Mouse (Mus musculus) myocyte (in vitro differentiated cells): Measurements from ENCODE around the gene Pcp4l1. TPM values are rescaled to one million over a fixed set of nuclear protein-coding genes. Genes with fewer than 3 reads are reported as not detected.

Experiments
- H3K27me3 ChIP-seq: one replicate; pipeline ENCODE4 v1.6.1; 2011; ENCODE audit not compliant: control insufficient read depth, insufficient read depth, insufficient read length
- H3K36me3 ChIP-seq: one replicate; pipeline ENCODE4 v1.6.1; 2011; ENCODE audit not compliant: control insufficient read depth, insufficient read depth
- H3K4me2 ChIP-seq: one replicate; pipeline ENCODE4 v1.6.1; 2011; ENCODE audit warnings: low read depth, control low read depth
- H3K4me3 ChIP-seq: one replicate; pipeline ENCODE4 v1.5.1; 2011; ENCODE audit warnings: mild to moderate bottlenecking, control low read depth, moderate library complexity
- H3K79me2 ChIP-seq: one replicate; pipeline ENCODE4 v1.6.1; 2011; ENCODE audit not compliant: control insufficient read depth, insufficient read depth
- H3ac ChIP-seq: one replicate; pipeline ENCODE4 v1.6.1; 2011; ENCODE audit not compliant: control insufficient read depth, insufficient read length
- CEBPB ChIP-seq: IDR thresholded peaks from 2 replicates; pipeline ENCODE4 v1.6.1; 2011; ENCODE audit warnings: mild to moderate bottlenecking, moderate library complexity; ENCODE audit not compliant: poor library complexity, insufficient read depth, severe bottlenecking
- E2F4 ChIP-seq: IDR thresholded peaks from one replicate; pipeline ENCODE4 v1.6.1; 2011; ENCODE audit warnings: mild to moderate bottlenecking, control low read depth, moderate library complexity; ENCODE audit not compliant: insufficient read depth
- MAX ChIP-seq: IDR thresholded peaks from one replicate; pipeline ENCODE4 v1.6.1; 2011; ENCODE audit warnings: low read depth, mild to moderate bottlenecking, control low read depth
- MYOD1 ChIP-seq, 3 experiments: IDR thresholded peaks; one replicate each; pipeline ENCODE4 v1.6.1; 2011; ENCODE audit warnings: control low read depth in 2 of 3, low read depth in 2 of 3, mild to moderate bottlenecking in 2 of 3, moderate library complexity in 1 of 3; ENCODE audit not compliant: insufficient read length in 2 of 3, control insufficient read depth in 1 of 3
- MYOG ChIP-seq, 3 experiments: IDR thresholded peaks; one replicate each; pipeline ENCODE4 v1.6.1; 2011; ENCODE audit warnings: control low read depth in 2 of 3, low read depth in 2 of 3, mild to moderate bottlenecking in 2 of 3; ENCODE audit not compliant: insufficient read length in 2 of 3, control insufficient read depth in 1 of 3, insufficient read depth in 1 of 3
- POLR2A ChIP-seq: IDR thresholded peaks from one replicate; pipeline ENCODE4 v1.6.1; 2011; ENCODE audit warnings: low read depth, mild to moderate bottlenecking, control low read depth, moderate library complexity; ENCODE audit not compliant: insufficient read length
- POLR2AphosphoS2 ChIP-seq: IDR thresholded peaks from one replicate; pipeline ENCODE4 v1.6.1; 2011; ENCODE audit warnings: low read depth, control low read depth; ENCODE audit not compliant: insufficient read length
- REST ChIP-seq: IDR thresholded peaks from one replicate; pipeline ENCODE4 v1.6.1; 2011; ENCODE audit warnings: mild to moderate bottlenecking, control low read depth, moderate library complexity; ENCODE audit not compliant: insufficient read depth, insufficient read length
- SRF ChIP-seq: IDR thresholded peaks from one replicate; pipeline ENCODE4 v1.6.1; 2011; ENCODE audit warnings: low read depth; ENCODE audit not compliant: control insufficient read depth, insufficient read length
- TCF12 ChIP-seq: IDR thresholded peaks from one replicate; pipeline ENCODE4 v1.6.1; 2011; ENCODE audit warnings: mild to moderate bottlenecking, control low read depth; ENCODE audit not compliant: poor library complexity, insufficient read depth, severe bottlenecking
- TCF3 ChIP-seq: IDR thresholded peaks from one replicate; pipeline ENCODE4 v1.6.1; 2011; ENCODE audit warnings: low read depth, control low read depth; ENCODE audit not compliant: insufficient read length
- USF1 ChIP-seq: IDR thresholded peaks from one replicate; pipeline ENCODE4 v1.6.1; 2011; ENCODE audit warnings: low read depth, mild to moderate bottlenecking, control low read depth, moderate library complexity
- polyA plus RNA-seq: library from polyadenylated mRNA; unstranded; fragments of >200 nt; fragmentation: generic; extraction: Trizol; gene quantifications from one replicate; pipeline ENCODE4 v1.2.1, GENCODE M21; 2012; ENCODE audit warnings: missing spikeins

The Pcp4l1 gene
- polyA plus RNA-seq, 1 experiment = 0.05 TPM

GRCm38 (mm10) chr1:171165629-171166345 is 30.3 kb downstream of the Pcp4l1 start:
- H3K4me2 ChIP-seq = no peak overlapping the region
- no peak for TF ChIP-seq CEBPB
- no peak for TF ChIP-seq POLR2A
- TF ChIP-seq POLR2AphosphoS2 = no peak
- TF ChIP-seq MYOG (IDR thresholded peaks at IDR 0.05; ENCODE audit: control insufficient read depth in 1 of 3, insufficient read depth in 1 of 3, insufficient read length in 2 of 3, low read depth in 2 of 3) = no peak
- no peak for TF ChIP-seq E2F4
- TF ChIP-seq TCF12 = no peak
- TF ChIP-seq REST = no peak
- no peak for TF ChIP-seq USF1
- TF ChIP-seq MAX = no peak
- no peak for TF ChIP-seq TCF3
- TF ChIP-seq SRF = no peak
- TF ChIP-seq MYOD1 (IDR thresholded peaks at IDR 0.05; ENCODE audit: control insufficient read depth in 1 of 3, insufficient read length in 2 of 3, low read depth in 2 of 3) = no peak

GRCm38 (mm10) chr1:171164258-171164657 is 31.8 kb downstream of the Pcp4l1 start:
- no peak overlapping the region for H3K4me2 ChIP-seq
- no peaks in the 10 kb centered on the region for H3K27me3 ChIP-seq
- H3K36me3 ChIP-seq = no peaks in the 10 kb centered on the region
- H3K4me3 ChIP-seq = no peak overlapping the region
- no peak overlapping the region for H3ac ChIP-seq
- H3K79me2 ChIP-seq = no peaks in the 10 kb centered on the region
- TF ChIP-seq MYOG (IDR thresholded peaks at IDR 0.05; ENCODE audit: control insufficient read depth in 1 of 3, insufficient read depth in 1 of 3, insufficient read length in 2 of 3, low read depth in 2 of 3) (no peak), TCF3 (no peak), MAX (no peak), SRF (no peak), POLR2AphosphoS2 (no peak)

More at GRCm38 (mm10) chr1:171165629-171166345, 30.3 kb downstream of the Pcp4l1 start:
- no peak overlapping the region for H3ac ChIP-seq
- no peaks in the 10 kb centered on the region for H3K27me3 ChIP-seq
- no peaks in the 10 kb centered on the region for H3K79me2 ChIP-seq
- H3K36me3 ChIP-seq = no peaks in the 10 kb centered on the region
- H3K4me3 ChIP-seq = no peak overlapping the region

- Histone ChIP-seq H3K36me3 (no peaks in the 10 kb centered on the region), H3K27me3 (no peaks in the 10 kb centered on the region), H3K4me3 (no peak overlapping the region), H3ac (no peak overlapping the region), H3K79me2 (no peaks in the 10 kb centered on the region), H3K4me2 (no peak overlapping the region)
- TF ChIP-seq E2F4 = no peak
- TF ChIP-seq USF1 = no peak
- TF ChIP-seq CEBPB = no peak
- no peak for TF ChIP-seq POLR2AphosphoS2
- TF ChIP-seq TCF3 = no peak
- TF ChIP-seq MAX = no peak
- TF ChIP-seq TCF12 = no peak
- TF ChIP-seq REST = no peak
- TF ChIP-seq MYOD1 (IDR thresholded peaks at IDR 0.05; ENCODE audit: control insufficient read depth in 1 of 3, insufficient read length in 2 of 3, low read depth in 2 of 3) = no peak
- TF ChIP-seq SRF = no peak
- TF ChIP-seq POLR2A = no peak
- TF ChIP-seq MYOG (IDR thresholded peaks at IDR 0.05; ENCODE audit: control insufficient read depth in 1 of 3, insufficient read depth in 1 of 3, insufficient read length in 2 of 3, low read depth in 2 of 3) = no peak
Measured at GRCm38 (mm10) chr1:171162526-171162925, 33.5 kb downstream of the Pcp4l1 start.

- TF ChIP-seq MAX = no peak
- TF ChIP-seq USF1 = no peak
- TF ChIP-seq SRF = no peak
- TF ChIP-seq TCF3 = no peak
- no peak for TF ChIP-seq MYOD1 (IDR thresholded peaks at IDR 0.05; ENCODE audit: control insufficient read depth in 1 of 3, insufficient read length in 2 of 3, low read depth in 2 of 3)
- no peak for TF ChIP-seq CEBPB
- no peak for TF ChIP-seq E2F4
- no peak for TF ChIP-seq POLR2A
- TF ChIP-seq MYOG (IDR thresholded peaks at IDR 0.05; ENCODE audit: control insufficient read depth in 1 of 3, insufficient read depth in 1 of 3, insufficient read length in 2 of 3, low read depth in 2 of 3) = no peak
- TF ChIP-seq REST = no peak
- TF ChIP-seq POLR2AphosphoS2 = no peak
- TF ChIP-seq TCF12 = no peak
- Histone ChIP-seq H3K27me3 (no peaks in the 10 kb centered on the region), H3ac (no peak overlapping the region), H3K4me2 (no peak overlapping the region), H3K36me3 (no peaks in the 10 kb centered on the region), H3K79me2 (no peaks in the 10 kb centered on the region), H3K4me3 (no peak overlapping the region)
Measured at GRCm38 (mm10) chr1:171159485-171159975, 36.5 kb downstream of the Pcp4l1 start.
